Mouse (Mus musculus) monocyte, adult 5-6 weeks (primary cell): ENCODE data around the gene Gipc3. TPM values are rescaled to one million over a fixed set of nuclear protein-coding genes. Genes with fewer than 3 reads are reported as not detected.

Experiments
- ATAC-seq: fragments of 153-309, 156-312 bp; replicated peaks from 2 replicates; pipeline ENCODE4 v1.8.0; 2017; ENCODE audit warnings: mild to moderate bottlenecking; ENCODE audit not compliant: low TSS enrichment, insufficient number of reproducible peaks, severe bottlenecking, poor library complexity, low FRiP score
- total RNA-seq: library from RNA; stranded (forward); fragments of 200-1000, 200-491, 200-594 nt; gene quantifications from 3 replicates; pipeline ENCODE4 v1.2.3, GENCODE M21; 2017

Gene Gipc3
- not detected in 3 replicates for total RNA-seq

- ATAC-seq: no peak
Measured at GRCm38 (mm10) chr10:81342686-81343505, at the start of gene Gipc3. Gene Gipc3 (minus strand): TSS chr10:81343266.

DNA sequence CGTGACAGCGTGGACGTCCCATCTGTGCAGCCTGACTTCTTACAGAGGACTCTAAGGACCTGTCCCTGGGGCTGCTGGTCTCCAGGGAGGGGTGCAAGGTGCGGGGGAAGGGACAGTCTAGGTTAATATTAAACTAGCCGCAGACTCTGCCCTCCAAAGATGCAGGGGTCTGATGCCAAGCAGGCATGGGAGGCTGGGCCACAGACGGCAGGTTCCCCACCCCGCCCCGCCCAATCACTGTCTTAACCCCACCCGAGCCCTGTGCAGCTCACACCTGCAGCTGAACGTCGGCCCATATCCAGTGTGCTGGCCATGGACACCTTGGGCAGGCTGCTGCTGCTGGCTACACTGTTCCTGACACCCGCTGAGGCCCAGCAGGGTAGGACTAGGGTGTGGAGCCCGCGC is 49.7 kb upstream of the Gipc3 start, which contains the start of gene Smim24:
Gene Smim24, plus strand, starts transcription at position 271 of the 405 bp plus-strand sequence.
- no peak for ATAC-seq

GRCm38 (mm10) chr10:81392270-81392669 is 49.2 kb upstream of the Gipc3 start:
- no peak for ATAC-seq

GRCm38 (mm10) chr10:81390678-81390965 is 47.6 kb upstream of the Gipc3 start:
- ATAC-seq: no peak

- ATAC-seq: peak; percentile 36; the same call in 1 of the 2 replicates
Measured at GRCm38 (mm10) chr10:81389801-81390677, 47.0 kb upstream of the Gipc3 start.

GRCm38 (mm10) chr10:81389373-81389772 is 46.3 kb upstream of the Gipc3 start:
- no peak for ATAC-seq

GRCm38 (mm10) chr10:81388505-81389055 is 45.5 kb upstream of the Gipc3 start, which contains the start of gene Gm48552:
Gene Gm48552 (plus strand): TSS chr10:81389005.
- ATAC-seq: no peak

GRCm38 (mm10) chr10:81387716-81388115 is 44.6 kb upstream of the Gipc3 start:
- ATAC-seq: no peak

GRCm38 (mm10) chr10:81385603-81386306 is 42.7 kb upstream of the Gipc3 start:
- ATAC-seq: no peak

- 0 out of 2 replicates have a peak, but pooled peaks have one; percentile 7 for ATAC-seq
Measured at GRCm38 (mm10) chr10:81384605-81384982, 41.5 kb upstream of the Gipc3 start.

- ATAC-seq: peak; percentile 83
Measured at GRCm38 (mm10) chr10:81383802-81384604, 40.9 kb upstream of the Gipc3 start, which contains the start of the genes Dohh and Gm48551. Gene Dohh (plus strand): TSS chr10:81384428. Gene Gm48551 (plus strand): TSS chr10:81384466.

- ATAC-seq: no peak
Measured at GRCm38 (mm10) chr10:81382039-81382438, 39.0 kb upstream of the Gipc3 start.

DNA sequence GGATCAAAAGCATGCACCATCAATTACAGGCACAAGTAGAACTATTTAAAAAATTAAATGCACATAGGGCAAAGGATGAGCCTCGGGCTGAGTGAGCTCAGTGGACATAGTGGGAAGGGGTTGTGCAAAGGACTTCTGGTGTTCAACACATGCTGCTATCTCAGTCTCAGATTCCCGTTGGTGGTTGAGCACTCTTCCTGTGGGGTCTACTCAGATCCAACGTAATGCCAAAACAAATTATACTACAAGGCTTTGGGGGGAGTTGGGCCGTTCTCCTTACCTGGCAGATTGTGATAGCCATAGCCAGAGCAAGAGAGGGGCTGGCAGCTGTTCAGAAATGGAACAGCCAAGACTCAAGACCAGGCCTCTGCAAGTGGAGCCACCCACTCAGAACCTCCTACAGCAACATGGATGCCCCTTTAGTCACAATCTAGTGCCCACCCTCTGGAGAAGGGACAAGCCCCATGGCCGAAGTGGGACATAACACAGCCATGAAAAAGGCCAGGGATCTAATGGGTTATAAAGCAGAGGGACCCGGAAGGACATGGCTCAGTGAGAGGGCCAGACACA is 36.8 kb upstream of the Gipc3 start:
- ATAC-seq: no peak

DNA sequence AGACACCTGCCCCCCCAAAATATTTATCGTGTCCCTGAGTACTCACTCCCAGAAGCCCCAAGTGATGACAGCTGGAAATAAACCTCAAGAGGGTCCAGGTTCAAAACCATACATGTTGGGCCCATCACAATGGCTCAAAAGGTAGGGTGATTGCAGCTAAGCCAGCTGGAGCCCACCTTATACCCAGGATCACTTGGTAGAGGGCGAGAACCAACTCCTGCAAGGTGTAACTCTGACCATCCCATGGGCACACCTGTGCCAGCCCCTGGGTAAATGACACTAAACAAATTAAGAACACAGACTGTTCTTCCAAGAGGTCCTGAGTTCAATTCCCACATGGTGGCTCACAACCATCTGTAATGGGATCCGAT is 36.1 kb upstream of the Gipc3 start:
- no peak for ATAC-seq

DNA sequence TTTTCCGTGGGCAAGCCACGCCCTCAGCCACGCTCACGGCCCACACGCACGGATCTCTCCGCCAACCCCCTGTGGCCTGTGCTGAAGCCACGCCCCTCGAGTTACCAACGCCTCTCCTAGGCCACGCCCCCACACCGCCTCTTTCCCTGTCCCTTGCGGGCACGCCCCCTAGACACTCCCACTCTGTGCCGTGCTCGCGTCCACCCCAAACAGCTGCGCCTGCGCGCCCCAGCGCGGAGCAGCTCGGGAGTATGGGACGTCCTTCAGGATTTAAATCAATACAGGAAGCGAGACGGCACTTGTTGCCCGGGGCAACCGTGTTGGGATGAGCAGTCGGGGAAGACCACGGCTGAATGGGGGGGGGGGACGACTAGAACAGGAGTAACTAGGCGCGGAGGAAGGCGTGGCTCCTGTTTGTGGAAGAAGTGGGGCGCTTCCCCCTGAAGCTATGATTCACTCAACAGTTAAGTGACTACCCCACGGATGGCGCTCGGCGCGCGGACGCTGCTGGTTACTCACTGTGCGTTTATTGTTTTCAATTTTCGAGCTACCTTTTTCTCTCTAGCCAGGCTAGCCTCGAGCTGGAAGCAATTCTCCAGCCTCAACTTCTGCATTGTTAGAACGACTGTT is 35.6 kb upstream of the Gipc3 start:
- ATAC-seq: peak; percentile 90

DNA sequence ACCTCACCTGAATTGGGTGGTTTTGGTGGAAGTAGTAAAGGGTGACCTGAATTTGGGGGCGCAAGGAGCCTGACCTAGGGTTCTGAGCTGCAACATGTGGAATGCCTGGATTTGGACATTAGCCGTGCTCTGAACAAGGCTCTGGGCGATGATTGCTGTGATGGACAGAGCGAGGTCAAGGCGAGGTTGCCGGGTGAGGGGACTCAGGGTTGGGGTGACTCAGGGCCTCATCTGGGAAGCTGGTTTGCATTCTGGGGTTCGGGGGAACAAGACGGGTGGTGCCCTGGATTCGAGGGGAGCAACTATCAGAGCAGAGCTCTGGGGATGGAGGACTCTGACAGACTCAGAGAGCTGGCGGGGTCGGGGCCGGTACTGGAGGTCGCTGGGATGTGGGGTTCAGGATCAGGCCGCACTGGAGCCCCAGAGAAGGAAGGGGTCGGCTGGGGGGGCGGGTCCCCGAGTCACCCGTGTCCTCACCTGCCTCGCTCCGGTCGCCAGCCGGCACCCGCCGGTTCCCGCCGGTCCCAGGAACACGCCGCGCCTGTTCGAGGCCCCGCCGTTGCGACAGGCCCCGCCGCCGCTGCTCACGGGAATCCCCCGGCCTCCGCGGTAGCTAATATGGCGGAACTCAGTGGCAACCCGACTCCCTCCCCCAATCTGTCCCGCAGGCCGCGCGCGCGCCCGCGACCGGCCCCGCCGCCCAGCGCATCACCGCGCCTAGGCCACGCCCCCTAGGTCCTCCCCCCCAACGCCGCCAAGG is 34.9 kb upstream of the Gipc3 start, which contains the start of gene Fzr1:
Gene Fzr1, minus strand, starts transcription at position 724 of the 760 bp plus-strand sequence.
- ATAC-seq: peak; percentile 6; the same call in 1 of the 2 replicates

GRCm38 (mm10) chr10:81377362-81377664 is 34.2 kb upstream of the Gipc3 start:
- no peak for ATAC-seq
